Mouse (Mus musculus) G1E (cell line): ENCODE measurements around the gene Kctd6.

Experiments
- CTCF ChIP-seq: IDR thresholded peaks from 2 replicates; pipeline ENCODE4 v1.5.1; 2012; ENCODE audit warnings: low read depth, low read length, inconsistent platforms, mixed read lengths
- GATA1 ChIP-seq: IDR thresholded peaks from 2 replicates; pipeline ENCODE4 v1.6.1; 2012; ENCODE audit warnings: borderline replicate concordance, low read length, inconsistent platforms, mixed read lengths
- POLR2AphosphoS5 ChIP-seq: IDR thresholded peaks from 2 replicates; pipeline ENCODE4 v1.6.1; 2012; ENCODE audit warnings: low read depth, low read length, inconsistent platforms; ENCODE audit not compliant: insufficient replicate concordance
- TAL1 ChIP-seq: conservative IDR thresholded peaks from 2 replicates; pipeline ENCODE4 v1.6.1; 2012; ENCODE audit warnings: low read depth, low read length, inconsistent platforms, mixed read lengths

- TF ChIP-seq CTCF (no peak), TAL1 (no peak), POLR2AphosphoS5 (no peak), GATA1 (no peak)
Measured at GRCm38 (mm10) chr14:8258752-8259151, 44.8 kb downstream of the Kctd6 start.
